Mouse (Mus musculus): ENCODE results near the gene St6galnac5.

St6galnac5 gene

DNA sequence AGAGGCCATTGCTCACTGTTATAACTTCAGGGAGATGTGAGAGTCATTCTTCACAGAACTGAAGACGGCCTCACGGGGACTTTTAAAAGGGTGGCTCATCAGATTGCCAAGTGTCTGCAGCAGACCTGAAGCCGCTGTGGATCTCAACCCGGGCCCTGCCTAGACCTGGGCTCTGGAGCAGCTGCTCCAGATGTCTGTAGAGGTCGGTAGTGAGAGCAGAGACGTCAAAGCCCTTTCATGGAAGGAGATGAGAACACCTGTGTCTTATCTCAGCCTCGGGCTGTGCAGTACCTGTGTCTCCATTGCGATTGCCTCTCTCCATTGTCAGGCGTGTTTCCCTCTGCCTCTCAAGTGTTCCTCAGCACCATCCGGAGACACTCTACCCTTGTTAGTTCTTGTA, 62.9 kb downstream of the St6galnac5 start:
- H3K4me1 ChIP-seq (replicated peaks; ENCODE audit: low read depth, low read length) = no peaks in the 10 kb centered on the region

DNA sequence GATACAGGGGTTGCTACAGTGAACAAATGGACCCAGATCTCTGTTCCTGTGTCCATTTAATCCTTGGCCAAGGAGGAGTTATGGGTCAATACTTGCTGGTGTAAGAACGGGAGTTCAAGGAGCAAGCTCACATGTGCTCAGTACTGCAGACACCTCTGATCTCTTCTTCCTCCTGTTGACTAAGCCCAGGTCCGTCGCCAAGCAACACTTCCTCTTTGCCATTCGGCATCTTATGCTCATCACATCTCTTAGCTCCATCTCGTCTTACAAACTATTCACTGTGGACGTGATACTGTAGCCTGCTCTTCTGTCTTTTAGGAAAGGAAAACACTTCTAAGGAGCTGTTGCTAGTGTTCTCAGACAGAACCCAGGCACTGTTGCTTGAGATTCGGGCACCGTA, 64.5 kb downstream of the St6galnac5 start:
- Histone ChIP-seq H3K4me3 (replicated peaks; ENCODE audit: low read length) (no peak overlapping the region), H3K27me3 (ENCODE audit: insufficient read depth, low read length) (0 out of 2 replicates have a peak, but pooled peaks cover 3% of the 10 kb centered on the region), H3K9me3 (ENCODE audit: low read length) (0 out of 2 replicates have a peak, but pooled peaks cover 4% of the 10 kb centered on the region), H3K36me3 (ENCODE audit: insufficient read depth, low read length) (no peaks in the 10 kb centered on the region), H3K4me1 (replicated peaks; ENCODE audit: low read depth, low read length) (no peaks in the 10 kb centered on the region)
- TF ChIP-seq POU5F1 (IDR thresholded peaks at IDR 0.05; ENCODE audit: borderline replicate concordance, low read length) (no peak), NANOG (IDR thresholded peaks at IDR 0.05; ENCODE audit: borderline replicate concordance, low read length) (no peak), CTCF (conservative IDR thresholded peaks at IDR 0.05; ENCODE audit: low read length) (no peak)

More for the DNA sequence above, 62.9 kb downstream of the St6galnac5 start:
- 0 out of 2 replicates have a peak, but pooled peaks cover 3% of the 10 kb centered on the region for H3K27me3 ChIP-seq (ENCODE audit: insufficient read depth, low read length)
- TF ChIP-seq POU5F1 (IDR thresholded peaks at IDR 0.05; ENCODE audit: borderline replicate concordance, low read length) (no peak), NANOG (IDR thresholded peaks at IDR 0.05; ENCODE audit: borderline replicate concordance, low read length) (no peak), CTCF (conservative IDR thresholded peaks at IDR 0.05; ENCODE audit: low read length) (no peak)
- 0 out of 2 replicates have a peak, but pooled peaks cover 4% of the 10 kb centered on the region for H3K9me3 ChIP-seq (ENCODE audit: low read length)
- H3K36me3 ChIP-seq (ENCODE audit: insufficient read depth, low read length) = no peaks in the 10 kb centered on the region
- no peak overlapping the region for H3K4me3 ChIP-seq (replicated peaks; ENCODE audit: low read length)

- TF ChIP-seq NANOG (IDR thresholded peaks at IDR 0.05; ENCODE audit: borderline replicate concordance, low read length) (no peak), CTCF (conservative IDR thresholded peaks at IDR 0.05; ENCODE audit: low read length) (no peak), POU5F1 (IDR thresholded peaks at IDR 0.05; ENCODE audit: borderline replicate concordance, low read length) (no peak)
- Histone ChIP-seq H3K27me3 (ENCODE audit: insufficient read depth, low read length) (no peaks in the 10 kb centered on the region; the same call in 1 of the 2 replicates), H3K36me3 (ENCODE audit: insufficient read depth, low read length) (no peaks in the 10 kb centered on the region), H3K9me3 (ENCODE audit: low read length) (0 out of 2 replicates have a peak, but pooled peaks cover 4% of the 10 kb centered on the region), H3K4me1 (replicated peaks; ENCODE audit: low read depth, low read length) (no peaks in the 10 kb centered on the region), H3K4me3 (replicated peaks; ENCODE audit: low read length) (no peak overlapping the region)
Measured at GRCm38 (mm10) chr3:152914376-152914775, 67.7 kb downstream of the St6galnac5 start.

- no peaks in the 10 kb centered on the region for H3K36me3 ChIP-seq (ENCODE audit: insufficient read depth, low read length)
- no peak overlapping the region for H3K4me3 ChIP-seq (replicated peaks; ENCODE audit: low read length)
- no peaks in the 10 kb centered on the region for H3K4me1 ChIP-seq (replicated peaks; ENCODE audit: low read depth, low read length)
- TF ChIP-seq NANOG (IDR thresholded peaks at IDR 0.05; ENCODE audit: borderline replicate concordance, low read length) (no peak), POU5F1 (IDR thresholded peaks at IDR 0.05; ENCODE audit: borderline replicate concordance, low read length) (no peak), CTCF (conservative IDR thresholded peaks at IDR 0.05; ENCODE audit: low read length) (no peak)
- H3K9me3 ChIP-seq (ENCODE audit: low read length) = 0 out of 2 replicates have a peak, but pooled peaks cover 4% of the 10 kb centered on the region
- H3K27me3 ChIP-seq (ENCODE audit: insufficient read depth, low read length) = no peaks in the 10 kb centered on the region; the same call in 1 of the 2 replicates
Measured at GRCm38 (mm10) chr3:152913625-152914024, 68.4 kb downstream of the St6galnac5 start.

GRCm38 (mm10) chr3:152913150-152913549, 68.9 kb downstream of the St6galnac5 start:
- Histone ChIP-seq H3K4me1 (replicated peaks; ENCODE audit: low read depth, low read length) (no peaks in the 10 kb centered on the region), H3K4me3 (replicated peaks; ENCODE audit: low read length) (no peak overlapping the region), H3K27me3 (ENCODE audit: insufficient read depth, low read length) (no peaks in the 10 kb centered on the region; the same call in 1 of the 2 replicates), H3K36me3 (ENCODE audit: insufficient read depth, low read length) (no peaks in the 10 kb centered on the region), H3K9me3 (ENCODE audit: low read length) (0 out of 2 replicates have a peak, but pooled peaks cover 4% of the 10 kb centered on the region)
- TF ChIP-seq NANOG (IDR thresholded peaks at IDR 0.05; ENCODE audit: borderline replicate concordance, low read length) = no peak
- TF ChIP-seq POU5F1 (IDR thresholded peaks at IDR 0.05; ENCODE audit: borderline replicate concordance, low read length) = no peak
- TF ChIP-seq CTCF (conservative IDR thresholded peaks at IDR 0.05; ENCODE audit: low read length) = no peak

DNA sequence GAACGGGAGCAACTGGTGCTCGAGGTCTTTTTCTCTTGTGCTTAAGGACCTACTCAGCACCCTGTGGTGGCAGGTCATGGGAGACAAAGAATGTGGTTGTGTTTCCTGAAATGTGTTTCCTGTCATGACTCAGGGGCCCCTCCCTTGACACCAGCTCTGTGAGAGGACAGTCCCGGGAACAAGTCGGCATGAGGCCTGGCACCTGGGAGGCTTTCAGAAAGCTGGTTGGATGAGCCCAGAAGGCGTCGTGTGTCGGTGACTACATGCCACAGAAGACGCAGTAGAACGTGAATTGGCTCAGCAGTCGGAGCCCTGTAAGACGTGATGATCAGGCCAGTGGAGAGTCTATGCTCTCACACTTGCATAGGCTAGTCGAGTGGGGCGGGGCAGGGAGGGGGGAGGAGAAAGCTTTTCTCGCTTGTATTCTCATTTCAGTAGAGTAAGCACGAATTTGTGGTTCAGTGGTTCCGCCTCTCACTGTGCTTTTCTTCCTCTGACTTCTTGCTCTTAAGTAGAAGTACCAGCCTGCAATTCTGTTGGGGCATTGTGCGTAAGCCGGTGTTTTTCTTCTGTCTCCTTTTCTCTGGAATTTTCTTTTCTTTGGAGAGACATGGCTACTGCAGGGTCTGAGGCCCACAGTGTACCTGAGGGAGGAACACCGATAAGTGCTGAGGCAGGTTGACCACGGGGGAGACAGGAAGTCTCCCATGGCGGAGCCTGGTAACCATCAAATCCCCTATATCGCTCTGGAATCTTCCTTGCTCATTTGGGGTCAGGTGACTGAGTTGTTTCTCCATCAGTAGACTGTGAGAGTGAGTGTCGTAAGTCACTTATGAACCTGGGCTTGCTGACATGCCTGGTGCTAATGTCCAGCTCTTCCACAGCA, 69.6 kb downstream of the St6galnac5 start:
- H3K27me3 ChIP-seq (ENCODE audit: insufficient read depth, low read length) = no peaks in the 10 kb centered on the region; the same call in 1 of the 2 replicates
- no peak overlapping the region for H3K4me3 ChIP-seq (replicated peaks; ENCODE audit: low read length)
- H3K9me3 ChIP-seq (ENCODE audit: low read length) = 0 out of 2 replicates have a peak, but pooled peaks cover 4% of the 10 kb centered on the region
- no peaks in the 10 kb centered on the region for H3K4me1 ChIP-seq (replicated peaks; ENCODE audit: low read depth, low read length)
- no peaks in the 10 kb centered on the region for H3K36me3 ChIP-seq (ENCODE audit: insufficient read depth, low read length)
- TF ChIP-seq NANOG (IDR thresholded peaks at IDR 0.05; ENCODE audit: borderline replicate concordance, low read length) = no peak
- no peak for TF ChIP-seq POU5F1 (IDR thresholded peaks at IDR 0.05; ENCODE audit: borderline replicate concordance, low read length)
- no peak for TF ChIP-seq CTCF (conservative IDR thresholded peaks at IDR 0.05; ENCODE audit: low read length)

- Histone ChIP-seq H3K27me3 (ENCODE audit: insufficient read depth, low read length) (no peaks in the 10 kb centered on the region; the same call in 1 of the 2 replicates), H3K4me1 (replicated peaks; ENCODE audit: low read depth, low read length) (no peaks in the 10 kb centered on the region), H3K4me3 (replicated peaks; ENCODE audit: low read length) (no peak overlapping the region), H3K36me3 (ENCODE audit: insufficient read depth, low read length) (no peaks in the 10 kb centered on the region), H3K9me3 (ENCODE audit: low read length) (0 out of 2 replicates have a peak, but pooled peaks cover 4% of the 10 kb centered on the region)
- no peak for TF ChIP-seq CTCF (conservative IDR thresholded peaks at IDR 0.05; ENCODE audit: low read length)
- TF ChIP-seq POU5F1 (IDR thresholded peaks at IDR 0.05; ENCODE audit: borderline replicate concordance, low read length) = no peak
- TF ChIP-seq NANOG (IDR thresholded peaks at IDR 0.05; ENCODE audit: borderline replicate concordance, low read length) = no peak
Measured at GRCm38 (mm10) chr3:152911578-152911977, 70.5 kb downstream of the St6galnac5 start.

DNA sequence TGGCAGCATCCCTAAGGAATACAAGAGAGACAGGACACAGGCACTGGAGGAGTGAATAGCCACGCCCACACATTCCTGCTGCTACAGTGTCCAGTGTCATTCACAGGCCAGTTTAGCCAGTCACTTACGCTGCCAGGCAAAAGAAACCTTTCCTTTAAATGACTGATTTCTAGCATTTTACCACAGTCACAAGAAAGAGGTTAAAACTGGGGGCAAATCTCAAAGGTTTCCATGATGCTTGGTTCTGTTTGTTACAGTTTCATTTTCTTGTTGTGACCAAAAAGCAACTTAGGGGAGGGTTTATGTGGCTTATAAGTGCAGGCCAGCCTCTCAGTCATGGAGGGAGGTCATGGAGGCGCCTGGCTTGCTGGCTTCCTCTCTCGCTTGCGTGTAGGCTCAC, 74.4 kb downstream of the St6galnac5 start:
- Histone ChIP-seq H3K36me3 (ENCODE audit: insufficient read depth, low read length) (no peaks in the 10 kb centered on the region), H3K27me3 (ENCODE audit: insufficient read depth, low read length) (no peaks in the 10 kb centered on the region; the same call in 1 of the 2 replicates), H3K4me1 (replicated peaks; ENCODE audit: low read depth, low read length) (no peaks in the 10 kb centered on the region), H3K9me3 (ENCODE audit: low read length) (no peaks in the 10 kb centered on the region), H3K4me3 (replicated peaks; ENCODE audit: low read length) (no peak overlapping the region)
- TF ChIP-seq POU5F1 (IDR thresholded peaks at IDR 0.05; ENCODE audit: borderline replicate concordance, low read length) (no peak), CTCF (conservative IDR thresholded peaks at IDR 0.05; ENCODE audit: low read length) (no peak), NANOG (IDR thresholded peaks at IDR 0.05; ENCODE audit: borderline replicate concordance, low read length) (no peak)

All from E14TG2a.4 (cell line).